Mouse (Mus musculus): ENCODE results near the gene Gucy2e. TPM values are rescaled to one million over a fixed set of nuclear protein-coding genes. Genes with fewer than 3 reads are reported as not detected.

The Gucy2e gene
- polyA plus RNA-seq, 1 experiment from 2014 or later: 0.19 TPM

DNA sequence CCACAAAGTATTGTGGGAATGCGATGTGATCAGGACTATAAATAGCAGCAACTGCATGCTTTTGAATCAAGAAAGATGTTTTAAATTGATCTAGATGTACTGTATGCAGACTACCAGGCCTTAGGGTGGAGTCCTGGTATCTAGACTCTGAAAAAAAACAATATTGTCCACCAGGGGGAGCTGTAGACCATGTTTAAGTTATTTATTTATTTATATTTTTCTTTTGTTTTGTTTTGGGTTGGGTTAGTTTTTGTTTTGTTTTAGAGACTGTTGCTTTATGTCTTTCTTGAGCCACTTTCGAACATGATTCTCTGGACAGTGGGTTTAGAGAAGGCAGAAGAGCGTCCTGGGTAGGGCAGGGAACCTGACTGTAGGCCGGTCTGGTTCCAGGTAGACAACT lies 21.0 kb upstream of the Gucy2e start:
- Histone ChIP-seq H3K9ac (no peak overlapping the region), H3K9me3 (no peaks in the 10 kb centered on the region), H3K27ac (no peak overlapping the region), H3K4me2 (no peak overlapping the region), H3K36me3 (replicated peaks) (no peaks in the 10 kb centered on the region), H3K4me3 (replicated peaks) (no peak overlapping the region), H3K4me1 (peaks cover 8% of the 10 kb centered on the region), H3K27me3 (no peaks in the 10 kb centered on the region)
- 54% methylated on average over 4 of the region's 4 CpGs for WGBS
- ATAC-seq (ENCODE audit: low FRiP score): no peak

DNA sequence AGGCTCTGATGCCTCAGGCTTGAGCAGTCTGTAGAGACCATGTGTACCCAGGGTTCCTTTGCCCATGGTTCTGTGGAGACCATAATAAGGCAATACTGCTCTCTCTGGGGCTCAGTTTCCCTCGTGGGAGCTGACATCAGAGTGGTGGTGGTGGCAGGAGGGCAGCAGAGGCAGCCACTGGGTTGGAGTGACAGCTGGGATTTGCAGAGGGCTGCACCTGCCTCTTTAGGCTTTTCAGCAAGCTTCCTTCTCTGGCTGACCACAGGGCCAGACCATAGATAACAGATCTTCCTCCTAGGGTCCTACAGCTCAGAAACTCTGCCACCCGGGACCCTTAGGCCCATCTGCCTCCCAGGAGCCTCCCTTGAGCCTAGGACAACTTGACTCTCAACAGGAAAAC lies 20.2 kb upstream of the Gucy2e start:
- Histone ChIP-seq H3K27ac (no peak overlapping the region), H3K9ac (no peak overlapping the region), H3K4me1 (peaks cover 8% of the 10 kb centered on the region), H3K4me3 (replicated peaks) (no peak overlapping the region), H3K4me2 (no peak overlapping the region), H3K27me3 (no peaks in the 10 kb centered on the region), H3K9me3 (no peaks in the 10 kb centered on the region), H3K36me3 (replicated peaks) (no peaks in the 10 kb centered on the region)
- no peak for ATAC-seq (ENCODE audit: low FRiP score)
- 71% methylated on average over 2 of the region's 2 CpGs for WGBS

DNA sequence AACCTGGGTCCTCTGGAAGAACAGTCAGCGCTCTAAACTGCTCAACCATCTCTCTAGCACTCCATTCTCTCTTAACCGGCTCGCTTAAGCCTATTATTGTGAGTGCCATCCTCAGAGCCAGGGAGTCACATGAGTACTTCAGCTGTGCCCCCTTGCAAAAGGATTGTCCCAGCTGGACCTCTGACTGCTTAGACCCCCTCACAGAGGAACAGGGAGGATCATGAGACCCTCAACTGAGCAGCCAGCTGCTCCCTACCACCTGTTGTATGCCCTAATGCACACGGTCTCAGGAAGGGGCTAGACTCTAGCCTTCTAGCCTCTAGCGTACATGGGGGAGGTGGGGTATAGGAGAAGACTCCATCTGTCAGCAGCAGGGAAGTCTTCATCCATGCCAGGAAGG lies 18.0 kb upstream of the Gucy2e start:
- peaks cover 8% of the 10 kb centered on the region for H3K4me1 ChIP-seq
- no peaks in the 10 kb centered on the region for H3K9me3 ChIP-seq
- H3K36me3 ChIP-seq (replicated peaks): no peaks in the 10 kb centered on the region
- no peak overlapping the region for H3K4me2 ChIP-seq
- 79% methylated on average over 5 of the region's 5 CpGs for WGBS
- no peak overlapping the region for H3K9ac ChIP-seq
- no peak overlapping the region for H3K27ac ChIP-seq
- H3K27me3 ChIP-seq: no peaks in the 10 kb centered on the region
- no peak overlapping the region for H3K4me3 ChIP-seq (replicated peaks)
- no peak for ATAC-seq (ENCODE audit: low FRiP score)

DNA sequence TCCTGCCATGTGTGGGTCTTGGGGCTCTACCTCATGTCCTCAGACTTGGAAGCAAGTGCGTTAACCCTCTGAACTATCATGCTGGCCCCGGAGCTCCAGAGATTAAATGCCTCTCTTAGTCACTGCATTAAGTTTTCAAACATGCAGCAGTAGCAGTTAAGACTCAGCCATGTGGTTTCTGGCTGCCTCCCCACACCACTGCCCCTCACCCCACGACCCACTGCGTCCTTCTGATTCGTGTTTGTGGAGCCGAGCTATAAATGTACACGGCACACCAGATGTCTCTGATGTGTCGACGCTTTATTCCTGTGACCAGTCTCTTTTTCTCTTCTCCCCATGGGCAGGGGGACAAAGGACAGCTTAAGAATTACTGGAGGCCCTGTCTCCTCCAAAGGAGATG lies 16.3 kb upstream of the Gucy2e start:
- Histone ChIP-seq H3K4me3 (replicated peaks) (no peak overlapping the region), H3K27me3 (no peaks in the 10 kb centered on the region), H3K9ac (no peak overlapping the region), H3K4me2 (no peak overlapping the region), H3K27ac (0 out of 2 replicates have a peak overlapping the region, but pooled peaks have one; percentile 5), H3K4me1 (peaks cover 8% of the 10 kb centered on the region), H3K36me3 (replicated peaks) (no peaks in the 10 kb centered on the region), H3K9me3 (no peaks in the 10 kb centered on the region)
- ATAC-seq (ENCODE audit: low FRiP score): no peak
- 52% methylated on average over 9 of the region's 9 CpGs for WGBS

DNA sequence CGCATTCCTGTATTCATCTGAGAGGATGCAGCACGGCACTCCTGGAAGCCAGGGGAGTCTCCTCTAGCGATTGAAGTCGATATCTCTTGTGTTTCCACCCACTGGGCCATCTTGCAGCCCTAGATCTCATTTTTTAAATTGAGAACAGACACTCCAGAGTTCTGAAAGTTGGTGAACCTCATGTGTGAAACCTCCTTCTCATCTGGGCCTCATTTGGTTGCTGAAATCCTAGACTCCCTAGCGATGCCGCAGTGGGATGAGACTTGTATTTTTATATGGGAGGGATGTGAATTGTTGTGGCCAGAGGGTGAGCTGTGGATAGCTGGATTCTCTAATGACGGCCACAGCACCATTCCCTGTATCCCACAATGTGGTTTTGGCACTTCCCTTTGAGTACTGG lies 15.1 kb upstream of the Gucy2e start:
- no peak overlapping the region for H3K4me3 ChIP-seq (replicated peaks)
- no peak overlapping the region for H3K4me2 ChIP-seq
- no peak for ATAC-seq (ENCODE audit: low FRiP score)
- peaks cover 8% of the 10 kb centered on the region for H3K27me3 ChIP-seq
- H3K27ac ChIP-seq: no peak overlapping the region
- WGBS: 83% methylated on average over 7 of the region's 7 CpGs
- H3K9ac ChIP-seq: no peak overlapping the region
- H3K9me3 ChIP-seq: no peaks in the 10 kb centered on the region
- no peaks in the 10 kb centered on the region for H3K36me3 ChIP-seq (replicated peaks)
- peaks cover 8% of the 10 kb centered on the region for H3K4me1 ChIP-seq

DNA sequence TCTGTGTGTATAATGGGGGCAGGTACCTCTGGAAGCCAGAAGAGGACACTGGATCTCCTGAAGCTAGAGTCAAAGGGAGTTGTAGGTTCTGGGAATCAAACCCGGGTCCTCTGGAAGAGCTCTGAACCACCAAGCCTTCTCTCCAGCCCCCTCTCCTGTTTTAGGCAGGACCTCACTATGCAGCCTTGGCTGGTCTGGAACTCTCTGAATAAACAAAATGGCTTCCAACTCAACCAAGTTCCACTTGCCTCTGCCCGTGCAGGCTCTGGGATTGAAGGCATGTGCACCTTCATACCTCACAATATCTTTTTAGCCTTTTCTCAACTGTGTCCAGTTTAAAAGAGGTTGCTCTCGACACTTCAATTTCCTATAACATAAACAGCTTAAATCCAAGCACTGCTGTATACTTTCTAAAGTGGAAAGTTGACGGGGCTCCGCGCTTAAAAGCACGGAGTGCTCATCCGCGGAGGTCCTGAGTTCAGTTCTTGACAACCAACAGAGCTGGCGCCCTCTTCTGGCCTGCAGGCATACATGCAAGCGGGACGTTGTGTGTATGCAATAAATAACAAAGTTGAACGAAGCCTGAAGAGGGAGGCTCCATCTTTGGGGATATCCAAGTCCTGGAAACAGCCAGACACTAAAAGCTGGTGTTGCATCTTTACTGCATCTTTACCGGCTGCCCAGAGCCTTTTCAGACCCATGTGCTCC lies 14.5 kb upstream of the Gucy2e start:
- Histone ChIP-seq H3K4me3 (replicated peaks) (no peak overlapping the region), H3K27ac (no peak overlapping the region), H3K27me3 (peaks cover 9% of the 10 kb centered on the region), H3K9me3 (no peaks in the 10 kb centered on the region), H3K4me2 (no peak overlapping the region), H3K9ac (no peak overlapping the region), H3K36me3 (replicated peaks) (no peaks in the 10 kb centered on the region), H3K4me1 (peaks cover 8% of the 10 kb centered on the region)
- 67% methylated on average over 14 of the region's 14 CpGs for WGBS
- no peak for ATAC-seq (ENCODE audit: low FRiP score)

DNA sequence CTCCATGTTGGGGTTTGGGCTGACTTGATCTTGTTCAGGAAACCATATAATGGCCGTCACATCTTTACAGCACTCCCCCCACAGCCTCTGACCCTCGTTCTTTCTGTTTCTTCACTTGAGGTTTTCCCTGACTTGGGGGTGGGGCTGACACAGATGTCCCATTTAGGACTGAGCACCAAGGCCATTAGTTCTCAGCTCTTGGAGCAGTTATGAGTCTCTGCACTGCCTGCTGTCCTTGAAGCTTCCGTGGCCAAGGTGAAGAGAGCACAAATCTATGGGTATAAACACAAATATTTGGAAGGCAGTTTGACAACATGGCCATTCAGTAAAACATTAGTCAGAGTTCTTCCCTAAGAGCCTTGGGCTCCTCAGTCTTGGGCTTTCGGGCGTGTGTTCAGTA lies 13.3 kb upstream of the Gucy2e start:
- H3K4me3 ChIP-seq (replicated peaks): no peak overlapping the region
- H3K9me3 ChIP-seq: no peaks in the 10 kb centered on the region
- H3K27me3 ChIP-seq: peaks cover 9% of the 10 kb centered on the region
- no peak overlapping the region for H3K9ac ChIP-seq
- H3K36me3 ChIP-seq (replicated peaks): no peaks in the 10 kb centered on the region
- 79% methylated on average over 5 of the region's 5 CpGs for WGBS
- ATAC-seq (ENCODE audit: low FRiP score): no peak
- H3K4me2 ChIP-seq: no peak overlapping the region
- peaks cover 11% of the 10 kb centered on the region for H3K4me1 ChIP-seq
- H3K27ac ChIP-seq: no peak overlapping the region

DNA sequence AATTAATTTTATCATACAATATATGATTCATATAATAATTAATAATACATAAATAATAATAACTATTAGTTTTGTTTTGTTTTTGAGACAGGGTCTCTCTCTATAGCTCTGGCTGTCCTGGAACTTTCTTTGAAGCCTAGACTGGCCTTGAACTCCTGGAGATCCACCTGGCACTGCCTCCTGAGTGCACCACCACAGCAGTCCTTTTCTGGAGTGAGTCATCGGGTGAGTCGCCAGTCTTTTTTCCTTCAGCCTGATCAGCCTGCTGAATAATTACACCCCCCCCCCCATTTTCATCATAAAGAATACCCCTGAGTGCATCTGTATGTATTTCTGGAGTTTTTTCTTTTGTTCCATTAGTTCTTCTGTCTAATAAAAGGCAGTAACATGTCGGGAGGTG lies 12.3 kb upstream of the Gucy2e start:
- Histone ChIP-seq H3K4me2 (no peak overlapping the region), H3K36me3 (replicated peaks) (no peaks in the 10 kb centered on the region), H3K27ac (no peak overlapping the region), H3K9me3 (no peaks in the 10 kb centered on the region), H3K4me1 (peaks cover 11% of the 10 kb centered on the region), H3K9ac (no peak overlapping the region), H3K4me3 (replicated peaks) (no peak overlapping the region), H3K27me3 (peaks cover 9% of the 10 kb centered on the region)
- 76% methylated on average over 3 of the region's 3 CpGs for WGBS
- ATAC-seq (ENCODE audit: low FRiP score): no peak

DNA sequence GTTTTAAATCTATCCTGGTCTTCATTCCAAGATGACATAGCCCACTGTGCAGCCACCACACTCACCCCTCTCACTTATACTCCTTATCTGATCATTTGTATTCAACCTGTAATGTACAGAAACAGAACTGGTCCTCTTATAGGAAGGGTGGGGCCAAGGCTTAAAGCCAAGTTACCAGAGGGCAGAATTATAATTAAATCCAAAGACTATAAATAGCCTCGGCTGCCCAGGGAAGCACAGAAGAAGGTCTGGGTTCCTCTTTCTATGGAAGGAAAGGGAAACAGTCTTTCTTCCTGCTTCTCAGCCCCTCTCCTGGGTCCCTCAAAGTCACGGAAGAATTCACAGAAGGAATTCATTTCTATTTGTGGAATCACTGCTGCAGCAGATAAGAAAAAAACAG lies 8.8 kb upstream of the Gucy2e start:
- H3K4me1 ChIP-seq: 0 out of 2 replicates have a peak, but pooled peaks cover 3% of the 10 kb centered on the region
- no peaks in the 10 kb centered on the region for H3K36me3 ChIP-seq (replicated peaks)
- WGBS: 52% methylated on average over 2 of the region's 2 CpGs
- peaks cover 9% of the 10 kb centered on the region for H3K27me3 ChIP-seq
- no peak for ATAC-seq (ENCODE audit: low FRiP score)
- H3K9ac ChIP-seq: no peak overlapping the region
- no peak overlapping the region for H3K4me2 ChIP-seq
- no peaks in the 10 kb centered on the region for H3K9me3 ChIP-seq
- no peak overlapping the region for H3K27ac ChIP-seq
- no peak overlapping the region for H3K4me3 ChIP-seq (replicated peaks)

DNA sequence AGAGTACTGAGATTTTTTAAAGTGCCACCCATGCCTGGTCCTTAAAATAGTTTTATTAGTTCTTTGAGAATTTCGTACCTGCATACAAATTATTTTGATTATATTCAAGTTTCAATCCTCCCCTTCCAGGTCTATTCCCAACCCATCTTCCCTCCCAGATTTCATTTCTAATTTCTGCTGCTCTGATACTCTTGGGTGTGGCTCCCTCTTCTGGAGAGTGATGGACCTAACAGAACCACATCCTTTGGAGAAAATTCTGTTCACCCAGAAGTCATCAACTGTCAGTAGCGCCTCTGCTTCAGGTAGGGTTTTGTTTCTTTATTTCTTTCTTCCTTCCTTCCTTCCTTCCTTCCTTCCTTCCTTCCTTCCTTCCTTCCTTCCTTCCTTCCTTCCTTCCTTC lies 8.1 kb upstream of the Gucy2e start:
- ATAC-seq (ENCODE audit: low FRiP score): no peak
- Histone ChIP-seq H3K27ac (no peak overlapping the region), H3K9ac (no peak overlapping the region), H3K9me3 (no peaks in the 10 kb centered on the region), H3K4me1 (0 out of 2 replicates have a peak, but pooled peaks cover 3% of the 10 kb centered on the region), H3K27me3 (peaks cover 9% of the 10 kb centered on the region), H3K4me2 (no peak overlapping the region), H3K4me3 (replicated peaks) (no peak overlapping the region), H3K36me3 (replicated peaks) (no peaks in the 10 kb centered on the region)
- WGBS: 33% methylated on average over 2 of the region's 2 CpGs

DNA sequence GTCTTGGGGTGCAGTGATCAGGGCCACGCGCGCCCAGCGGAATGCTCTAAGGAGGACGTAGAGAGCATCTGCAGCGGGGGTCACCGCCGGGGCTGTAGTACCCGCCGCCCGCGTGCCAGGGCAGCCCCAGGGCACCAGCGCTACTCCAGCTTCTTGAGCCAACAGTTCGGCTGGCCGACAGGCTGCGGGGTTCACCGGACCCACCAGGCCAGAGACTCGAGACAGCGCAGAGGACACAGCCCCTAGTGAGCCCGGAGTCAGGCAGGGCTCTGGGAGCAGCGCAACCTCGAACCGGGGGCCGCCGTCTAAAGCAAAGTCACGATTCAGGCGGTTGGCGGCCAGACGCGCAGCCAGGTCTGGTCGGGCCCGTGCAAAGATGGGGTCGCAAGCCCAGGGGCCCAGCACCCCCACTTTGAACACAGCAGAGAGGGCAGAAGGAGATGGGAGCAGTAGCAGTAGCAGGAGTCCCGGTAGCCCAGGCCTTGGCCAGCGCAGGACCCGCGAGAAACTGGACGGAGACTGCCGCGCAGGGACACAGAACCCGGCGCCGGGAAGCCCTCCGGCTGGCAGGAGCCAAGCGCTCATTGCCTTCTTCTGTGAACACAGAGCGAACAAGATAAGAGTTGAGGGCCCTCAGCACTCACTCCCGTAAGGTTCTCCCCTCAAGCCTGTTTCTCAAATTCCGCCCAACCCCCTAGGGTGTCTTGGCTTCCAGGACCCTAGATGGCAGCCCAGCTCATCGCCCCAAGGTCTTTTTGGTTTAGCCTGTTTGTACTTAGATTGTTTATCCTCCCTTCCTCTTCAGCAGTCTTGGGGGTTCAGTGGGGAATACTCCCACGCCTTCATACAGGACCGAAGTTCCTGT lies 543 bp downstream of the Gucy2e start:
- peak overlapping the region; percentile 48 for H3K4me3 ChIP-seq (replicated peaks)
- peaks cover 43% of the 10 kb centered on the region for H3K27me3 ChIP-seq
- H3K27ac ChIP-seq: no peak overlapping the region
- H3K9me3 ChIP-seq: no peaks in the 10 kb centered on the region
- peaks cover 18% of the 10 kb centered on the region for H3K4me1 ChIP-seq
- peak overlapping the region; percentile 57 for H3K9ac ChIP-seq
- H3K4me2 ChIP-seq: peak overlapping the region; percentile 83
- no peak for ATAC-seq (ENCODE audit: low FRiP score)
- H3K36me3 ChIP-seq (replicated peaks): no peaks in the 10 kb centered on the region
- 2% methylated on average over 51 of the region's 51 CpGs for WGBS

DNA sequence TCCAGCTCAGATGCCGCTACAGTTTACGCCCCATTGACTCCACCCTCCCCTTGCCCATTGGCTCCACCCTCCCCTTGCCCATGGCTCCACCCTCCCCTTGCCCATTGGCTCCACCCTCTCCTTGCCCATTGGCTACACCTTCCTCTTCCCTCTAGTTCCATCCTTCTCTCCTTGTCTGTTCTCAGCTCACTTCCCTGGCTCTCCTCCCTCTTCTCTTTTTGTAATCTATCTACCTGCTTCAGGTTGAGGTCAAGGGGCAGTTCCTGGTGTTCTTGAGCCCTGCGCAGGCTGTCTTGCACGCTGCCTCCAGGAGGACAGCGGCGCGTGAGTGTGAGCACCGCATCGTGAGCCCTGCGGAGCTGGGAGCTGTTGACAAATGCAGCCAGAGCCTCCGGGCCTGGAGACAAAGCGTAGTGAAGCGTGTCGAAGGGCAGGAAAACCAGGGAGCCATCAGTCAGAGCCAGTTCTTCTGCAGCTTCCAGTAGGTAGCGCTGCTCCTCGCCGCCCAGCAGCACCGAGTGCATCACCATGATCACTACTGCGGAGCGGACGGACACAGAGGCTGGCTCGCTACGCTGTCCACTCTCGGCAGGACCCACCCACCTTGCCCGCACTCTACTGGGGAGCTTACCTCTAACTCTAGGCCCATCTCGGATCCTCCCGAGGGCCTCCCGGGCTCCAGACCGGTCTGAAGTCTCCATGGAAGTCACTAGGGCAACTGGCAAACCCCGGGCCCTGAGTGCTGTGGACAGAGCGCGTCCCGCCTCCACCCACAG lies 1.4 kb downstream of the Gucy2e start:
- peak overlapping the region; percentile 59 for H3K27ac ChIP-seq
- H3K27me3 ChIP-seq: peaks cover 43% of the 10 kb centered on the region
- H3K9me3 ChIP-seq: no peaks in the 10 kb centered on the region
- no peaks in the 10 kb centered on the region for H3K36me3 ChIP-seq (replicated peaks)
- H3K4me2 ChIP-seq: peak overlapping the region; percentile 83
- peaks cover 18% of the 10 kb centered on the region for H3K4me1 ChIP-seq
- WGBS: 1% methylated on average over 33 of the region's 33 CpGs
- H3K4me3 ChIP-seq (replicated peaks): peak overlapping the region; percentile 48
- ATAC-seq (ENCODE audit: low FRiP score): peak; percentile 92
- peak overlapping the region; percentile 57 for H3K9ac ChIP-seq
